Mouse (Mus musculus) ES-Bruce4 (cell line): ENCODE results near the gene Clip1.

Experiments used
- CTCF ChIP-seq: IDR thresholded peaks from one replicate; pipeline ENCODE4 v1.8.1; 2011; ENCODE audit warnings: low read depth, low read length
- EP300 ChIP-seq: IDR thresholded peaks from 2 replicates; pipeline ENCODE4 v1.6.1; 2011; ENCODE audit warnings: low read depth, low read length; ENCODE audit not compliant: insufficient read depth
- POLR2A ChIP-seq: IDR thresholded peaks from one replicate; pipeline ENCODE4 v1.8.1; 2011; ENCODE audit warnings: low read length; ENCODE audit not compliant: insufficient read depth

- no peak for TF ChIP-seq CTCF
- no peak for TF ChIP-seq POLR2A
- TF ChIP-seq EP300: no peak
Observed at GRCm38 (mm10) chr5:123650825-123651224, 33.6 kb downstream of the Clip1 start.
